Mouse (Mus musculus) CH12.LX (cell line): ENCODE data around the gene Appl2.

Source experiments
- CTCF ChIP-seq, 2 experiments: IDR thresholded peaks in 1 of 2; conservative IDR thresholded peaks in 1 of 2; 2 replicates each; pipeline ENCODE4 v1.5.1; 2011 to 2012; ENCODE audit warnings: low read depth in 2 of 2, low read length in 2 of 2, improper control_type of control experiment in 1 of 2, inconsistent platforms in 1 of 2, mild to moderate bottlenecking in 1 of 2, moderate library complexity in 1 of 2
- ETS1 ChIP-seq: conservative IDR thresholded peaks from 2 replicates; pipeline ENCODE4 v1.6.1; 2012; ENCODE audit warnings: low read depth, mild to moderate bottlenecking, inconsistent platforms, low read length, improper control_type of control experiment, moderate library complexity
- JUND ChIP-seq: conservative IDR thresholded peaks from 2 replicates; pipeline ENCODE4 v1.6.1; 2011; ENCODE audit warnings: low read depth, low read length, improper control_type of control experiment

GRCm38 (mm10) chr10:83654591-83654990 is 6.1 kb upstream of the Appl2 start:
- no peak for TF ChIP-seq CTCF (conservative IDR thresholded peaks at IDR 0.05 in 1 of 2, IDR thresholded peaks at IDR 0.05 in 1 of 2; ENCODE audit: low read depth in 2 of 2, low read length in 2 of 2)
- no peak for TF ChIP-seq ETS1
- no peak for TF ChIP-seq JUND
